Mouse (Mus musculus) kidney, adult 11 months (tissue): ENCODE measurements around the gene Ankrd34a.

ENCODE experiments used
- DNase-seq: peaks from one replicate; pipeline ENCODE4 v3.0.0; 2022

The Ankrd34a gene

DNA sequence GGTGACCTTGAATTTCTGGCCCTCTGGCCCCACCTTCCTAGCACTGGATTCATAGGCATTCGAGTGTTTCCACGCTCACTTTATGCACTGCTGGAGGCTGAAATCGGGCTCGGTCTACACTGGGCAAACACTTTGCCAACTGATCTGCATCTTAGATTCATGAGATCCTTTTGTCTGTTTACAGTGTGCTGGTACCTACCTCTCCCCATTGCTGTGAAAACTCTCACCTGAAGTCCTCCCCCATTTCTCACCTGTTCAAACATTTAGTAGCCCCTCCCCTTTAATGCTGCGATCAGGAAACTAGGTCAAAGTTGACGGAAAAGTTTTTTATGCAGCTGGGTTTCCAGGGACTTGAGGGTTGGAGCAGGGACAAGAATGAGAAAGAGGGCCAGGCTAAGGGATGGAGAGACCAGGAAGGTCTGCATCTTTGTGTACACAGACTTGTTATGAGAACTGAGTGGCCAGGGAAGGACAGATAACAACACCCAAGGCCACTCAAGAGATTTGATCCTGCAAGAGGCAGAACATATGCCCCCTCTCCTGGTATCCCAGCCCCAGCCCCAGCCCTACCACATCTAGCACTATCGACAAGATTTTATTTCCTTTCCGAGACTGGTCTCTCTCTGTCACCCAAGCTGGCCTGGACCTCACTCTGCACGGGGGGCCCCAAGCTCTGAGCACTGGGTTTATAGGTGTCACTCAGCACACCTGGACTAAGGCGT lies 32.4 kb upstream of the Ankrd34a start:
- peak; percentile 77 for DNase-seq

DNA sequence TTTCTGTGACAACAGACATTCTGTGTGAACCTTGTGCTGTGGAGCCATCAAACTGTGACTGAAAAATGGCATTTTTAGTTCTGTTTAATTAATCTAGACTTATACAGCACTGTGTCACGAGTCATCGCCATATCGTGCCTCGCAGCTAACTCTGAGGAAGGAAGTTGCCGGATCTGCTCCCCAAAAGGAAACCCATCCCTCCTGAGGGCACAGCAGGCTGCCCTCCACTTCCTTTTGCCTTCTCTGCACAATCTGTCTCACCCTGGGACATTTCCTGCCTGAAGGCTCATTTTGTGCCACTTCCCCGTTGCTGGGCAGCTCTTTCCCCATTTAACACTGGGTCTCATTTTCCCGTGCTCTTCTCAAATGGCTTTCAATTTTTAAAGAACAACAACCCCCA lies 31.8 kb upstream of the Ankrd34a start:
- DNase-seq: peak; percentile 69

- no peak for DNase-seq
Observed at GRCm38 (mm10) chr3:96565105-96565504, 31.3 kb upstream of the Ankrd34a start.

- peak; percentile 75 for DNase-seq
Observed at GRCm38 (mm10) chr3:96566661-96567450, 29.6 kb upstream of the Ankrd34a start.

DNA sequence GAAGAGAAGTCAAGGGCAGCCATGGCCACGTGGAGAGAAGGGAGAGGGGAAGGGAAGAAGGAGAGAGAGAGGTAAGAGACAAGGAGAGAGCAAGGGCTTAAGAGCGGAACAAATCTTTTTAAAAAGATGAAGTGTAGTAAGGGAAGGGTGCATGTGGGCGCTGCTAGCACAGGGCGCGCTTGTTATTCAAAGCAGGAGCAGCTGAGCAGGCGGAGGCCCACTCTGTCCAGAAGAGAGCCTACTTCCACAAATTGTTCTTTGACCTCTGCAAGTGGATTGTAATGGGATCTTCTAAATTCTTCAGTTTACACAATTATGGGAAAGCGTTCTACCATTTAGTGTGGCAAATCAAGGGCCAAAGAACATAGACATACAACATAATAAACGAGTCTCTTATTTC lies 27.8 kb upstream of the Ankrd34a start:
- DNase-seq: no peak

DNA sequence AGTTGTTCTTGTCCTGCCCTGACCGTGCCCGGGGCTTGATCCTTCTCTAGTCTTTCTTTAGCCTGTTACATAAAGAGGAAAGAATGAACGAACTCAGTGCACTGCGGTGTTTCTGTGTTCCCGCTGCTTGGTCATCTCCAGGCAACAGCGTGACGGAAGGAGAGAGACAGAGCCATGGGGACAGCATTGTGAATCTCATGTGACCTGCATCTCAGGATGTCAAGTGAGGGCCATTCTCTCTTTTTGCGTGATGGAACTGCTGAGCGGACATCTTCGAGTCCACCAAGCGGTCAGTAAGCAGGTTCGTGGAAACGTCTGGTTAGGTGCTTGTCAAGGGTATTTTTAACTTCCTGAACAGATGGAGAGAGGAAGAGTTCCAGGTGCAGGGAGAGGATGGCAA lies 26.9 kb upstream of the Ankrd34a start:
- no peak for DNase-seq

- no peak for DNase-seq
Observed at GRCm38 (mm10) chr3:96569966-96570605, 26.4 kb upstream of the Ankrd34a start.

DNA sequence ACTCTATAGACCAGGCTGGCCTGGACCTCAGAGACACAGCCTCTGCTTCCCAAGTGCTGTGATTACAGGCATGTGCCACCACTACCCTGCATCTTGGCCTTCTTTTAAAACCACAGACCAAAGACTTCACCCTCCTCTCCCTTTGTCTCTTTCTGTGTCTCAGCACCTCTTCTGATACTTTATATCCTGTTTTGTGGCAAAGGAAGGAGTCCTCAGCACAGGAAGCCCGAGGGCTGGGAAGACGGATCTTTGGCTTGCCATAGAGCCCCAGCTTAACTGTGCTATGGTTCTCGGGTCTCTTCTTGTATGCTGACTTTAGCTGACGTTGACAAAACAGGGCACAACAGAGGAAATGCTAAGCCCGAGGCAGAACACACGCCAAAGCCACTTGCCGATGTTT lies 25.8 kb upstream of the Ankrd34a start:
- no peak for DNase-seq

DNA sequence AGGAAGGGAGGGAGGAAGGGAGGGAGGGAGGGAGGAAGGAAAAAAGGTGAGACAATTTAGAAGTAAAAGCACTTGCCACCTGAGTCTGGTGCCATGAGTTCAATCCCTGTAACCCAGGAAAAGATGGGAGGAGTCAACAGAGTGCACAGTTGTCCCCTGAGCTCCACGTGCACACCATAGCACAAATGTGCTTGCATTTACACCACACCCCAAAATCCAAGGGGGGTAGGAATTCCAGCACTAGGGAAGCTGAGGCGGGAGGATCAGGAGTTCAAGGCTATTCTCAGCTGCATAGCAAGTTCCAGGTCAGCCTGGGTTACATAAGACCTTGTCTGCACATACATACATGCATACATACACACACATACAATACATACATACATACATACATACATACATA lies 25.1 kb upstream of the Ankrd34a start:
- no peak for DNase-seq

GRCm38 (mm10) chr3:96571896-96572698 lies 24.3 kb upstream of the Ankrd34a start:
- DNase-seq: peak; percentile 73

DNA sequence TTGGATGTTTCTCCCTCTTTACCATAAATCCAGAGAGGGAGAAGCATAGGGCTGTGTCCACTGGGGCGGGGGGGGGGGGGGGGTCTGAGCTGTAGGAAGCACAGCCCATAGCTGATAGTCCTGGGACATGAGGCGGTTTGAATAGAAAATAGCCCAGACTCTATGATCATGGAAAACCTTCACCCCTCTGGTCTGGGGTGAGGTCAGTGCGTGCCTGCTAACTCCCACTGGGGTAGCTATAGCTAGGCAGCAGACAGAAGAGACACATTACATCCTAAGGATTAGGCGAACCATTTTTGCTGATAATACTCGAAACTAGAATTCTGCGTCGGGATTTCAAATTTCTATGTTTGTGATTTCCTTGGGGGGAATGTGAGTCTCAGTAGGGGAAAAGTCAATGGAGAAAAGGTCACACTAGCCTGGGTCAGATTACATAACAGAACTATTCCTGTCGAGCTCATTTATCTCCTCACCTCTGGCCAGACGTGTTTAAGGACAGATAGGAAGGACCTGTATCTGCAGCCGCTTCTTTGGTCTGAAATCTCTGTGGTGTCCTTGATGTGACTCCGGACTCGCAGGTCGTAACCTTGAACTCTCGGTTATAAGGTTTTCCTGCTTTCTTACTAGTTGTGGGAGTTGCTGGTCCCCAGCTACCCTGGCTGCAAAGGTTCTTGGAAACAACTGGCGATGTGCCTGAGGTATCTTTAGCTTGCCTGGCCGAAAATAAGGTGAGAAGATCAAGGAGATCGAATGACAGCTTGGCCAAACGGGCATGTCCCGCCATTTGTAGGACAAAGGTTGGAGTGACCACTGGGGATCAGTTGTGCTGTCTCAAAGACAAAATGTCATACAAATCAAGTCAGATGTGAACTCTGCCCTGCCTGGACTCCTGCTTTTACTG lies 22.6 kb upstream of the Ankrd34a start:
- peak; percentile 66 for DNase-seq

GRCm38 (mm10) chr3:96575272-96575984 lies 21.0 kb upstream of the Ankrd34a start:
- DNase-seq: peak; percentile 93

DNA sequence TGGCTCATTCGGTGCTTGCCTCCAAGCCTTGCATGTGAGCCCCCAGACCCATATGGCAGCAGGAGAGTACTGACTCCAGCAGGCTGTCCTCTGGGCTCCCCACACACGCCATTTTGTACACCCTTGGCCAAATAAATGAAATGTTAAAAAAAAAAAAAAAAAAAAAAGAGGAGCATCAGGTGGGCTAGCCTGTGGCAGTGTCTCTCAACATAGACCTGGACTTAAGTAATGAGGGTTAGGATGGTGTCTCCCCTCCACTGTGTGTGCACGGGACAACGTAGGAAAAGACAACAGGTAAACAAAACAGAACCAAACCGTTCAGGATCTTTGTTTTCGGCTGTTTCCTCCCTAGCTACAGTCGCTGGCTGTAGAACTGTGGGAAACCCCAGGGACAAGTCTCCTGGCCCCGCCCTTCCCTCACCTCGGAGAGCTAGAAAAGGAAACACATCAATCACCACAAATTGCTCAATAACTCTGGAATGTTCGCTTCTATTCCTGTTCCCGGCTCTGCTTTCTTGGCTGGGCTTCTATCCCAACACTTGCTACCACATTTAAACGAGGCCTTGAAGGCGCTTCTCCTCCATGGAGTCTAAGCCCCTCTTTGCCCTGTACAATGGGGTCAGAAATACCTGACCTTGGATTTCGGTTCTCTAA lies 20.3 kb upstream of the Ankrd34a start:
- DNase-seq: peak; percentile 90

GRCm38 (mm10) chr3:96576690-96577541 lies 19.5 kb upstream of the Ankrd34a start, which contains the start of gene Gm16253:
Gm16253 (plus strand) TSS chr3:96576984.
- DNase-seq: peak; percentile 96

DNA sequence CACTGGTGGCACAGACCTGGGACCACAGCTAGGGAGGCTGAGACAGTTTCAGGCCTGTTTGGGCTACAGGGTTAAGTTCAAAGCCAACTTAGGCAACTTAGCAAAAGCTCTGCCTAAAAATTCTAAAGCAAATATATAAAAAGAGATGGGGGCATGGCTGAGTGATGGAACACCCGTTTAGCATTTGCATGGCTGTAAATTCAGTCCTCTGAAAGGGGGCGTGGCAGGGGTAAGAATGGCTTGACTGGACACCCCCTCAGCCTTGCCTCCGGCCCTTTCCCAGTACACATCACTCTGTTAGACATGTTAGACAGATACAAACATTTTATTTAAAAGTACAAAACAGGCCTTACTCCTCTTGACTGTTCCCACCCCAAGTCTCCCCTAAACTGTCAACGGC lies 18.9 kb upstream of the Ankrd34a start:
- no peak for DNase-seq

- no peak for DNase-seq
Observed at GRCm38 (mm10) chr3:96578561-96579238, 17.7 kb upstream of the Ankrd34a start.

DNA sequence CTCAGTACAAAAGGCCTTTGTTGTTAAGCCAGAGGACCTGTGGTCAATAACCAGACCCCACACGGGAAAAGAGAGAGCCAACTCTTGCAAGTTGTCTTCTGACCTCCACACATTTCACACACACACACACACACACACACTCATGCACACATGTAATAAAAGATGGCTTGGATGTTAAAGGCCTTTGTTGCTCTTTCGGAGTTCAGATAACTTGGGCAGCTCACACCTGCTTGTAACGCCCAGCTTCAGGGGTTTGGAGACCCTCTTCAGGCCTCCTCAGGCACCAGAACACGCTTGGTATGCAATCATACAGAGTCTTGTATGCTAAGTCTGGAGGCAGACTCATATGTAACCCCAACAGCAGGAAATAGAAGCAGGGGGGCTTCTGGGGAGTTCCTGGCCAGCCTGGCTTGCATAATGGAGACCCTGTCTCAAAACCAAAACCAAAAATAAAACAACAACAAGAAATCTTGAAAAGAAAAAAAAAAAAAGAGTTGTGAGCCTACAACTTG lies 17.1 kb upstream of the Ankrd34a start:
- no peak for DNase-seq

DNA sequence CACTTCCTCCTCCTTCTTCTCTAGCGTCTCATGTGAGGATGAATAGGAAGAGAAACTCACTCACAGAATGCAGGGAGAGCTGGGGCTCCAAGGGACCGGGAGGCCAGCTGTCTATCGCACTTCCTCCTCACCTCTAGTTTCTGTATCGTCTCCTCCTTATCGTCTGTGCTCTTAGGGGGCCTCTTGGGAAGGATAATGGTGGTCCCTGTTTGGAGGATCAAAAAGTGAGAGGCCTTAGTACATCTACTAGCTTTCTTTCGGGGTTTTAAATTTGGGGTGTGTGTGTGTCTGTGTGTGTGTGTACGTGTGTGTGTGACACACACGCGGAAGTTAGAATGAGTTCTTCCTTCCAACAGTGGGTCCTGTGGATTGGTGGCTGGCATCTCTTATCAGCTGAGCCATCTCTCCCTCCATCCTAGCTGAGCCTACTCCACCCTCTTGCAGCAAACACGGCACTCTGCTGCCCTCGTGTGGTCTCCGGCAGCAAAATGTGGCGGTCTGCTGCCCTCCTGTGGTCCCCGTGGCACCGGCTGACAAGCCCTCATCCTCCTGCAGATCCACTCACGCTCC lies 16.5 kb upstream of the Ankrd34a start:
- peak; percentile 84 for DNase-seq
